Mouse (Mus musculus): ENCODE measurements at regions not wholly inside any gene's neighbourhood (a gene's known extent, or its start where the extent isn't known, plus 50 kb on each side); places are given as distances from the start of the nearest gene placed in this dataset.

GRCm38 (mm10) chr10:66946161-66946560, 149.8 kb upstream of the Jmjd1c start:
- DNase-seq (ENCODE audit: low read depth in 3 of 3, low spot score in 3 of 3) (no peak), ATAC-seq (ENCODE audit: insufficient read depth) (no peak)
- WGBS (ENCODE audit: insufficient replicate concordance), result 55% methylated on average over 2 of the region's 2 CpGs
- no peaks in the 10 kb centered on the region for H3K9me3 ChIP-seq (ENCODE audit: control insufficient read depth, low read length)
- H3K4me3 ChIP-seq (ENCODE audit: insufficient read depth in 1 of 2, low read depth in 2 of 2, low read length in 2 of 2), result no peak overlapping the region
- no peaks in the 10 kb centered on the region for H3K4me1 ChIP-seq (replicated peaks; ENCODE audit: control insufficient read depth in 2 of 2, insufficient read depth in 2 of 2, low read length in 1 of 2)
- H3K27me3 ChIP-seq (ENCODE audit: control insufficient read depth, insufficient read depth, low read length), result no peaks in the 10 kb centered on the region
- TF ChIP-seq EP300 (IDR thresholded peaks at IDR 0.05; ENCODE audit: low read depth), result no peak
- TF ChIP-seq CTCF (IDR thresholded peaks at IDR 0.05; ENCODE audit: low read depth), result no peak
- no peak overlapping the region for H3K9ac ChIP-seq (replicated peaks)
- H3K4me2 ChIP-seq (ENCODE audit: low read depth), result no peak overlapping the region
- no peak overlapping the region for H3K27ac ChIP-seq
- H3K36me3 ChIP-seq (replicated peaks; ENCODE audit: control insufficient read depth, insufficient read depth, low read depth), result no peaks in the 10 kb centered on the region

GRCm38 (mm10) chr10:66948329-66948728, 147.6 kb upstream of the Jmjd1c start:
- no peak overlapping the region for H3K4me2 ChIP-seq (ENCODE audit: low read depth)
- H3K4me1 ChIP-seq (replicated peaks; ENCODE audit: control insufficient read depth in 2 of 2, insufficient read depth in 2 of 2, low read length in 1 of 2), result no peaks in the 10 kb centered on the region
- H3K9ac ChIP-seq (replicated peaks), result no peak overlapping the region
- H3K27me3 ChIP-seq (ENCODE audit: control insufficient read depth, insufficient read depth, low read length), result no peaks in the 10 kb centered on the region
- WGBS (ENCODE audit: insufficient replicate concordance), result 66% methylated on average over 2 of the region's 2 CpGs
- ATAC-seq (ENCODE audit: insufficient read depth) (no peak), DNase-seq (ENCODE audit: low read depth in 3 of 3, low spot score in 3 of 3) (no peak)
- no peak overlapping the region for H3K4me3 ChIP-seq (ENCODE audit: insufficient read depth in 1 of 2, low read depth in 2 of 2, low read length in 2 of 2)
- H3K9me3 ChIP-seq (ENCODE audit: control insufficient read depth, low read length), result no peaks in the 10 kb centered on the region
- H3K27ac ChIP-seq, result no peak overlapping the region
- TF ChIP-seq EP300 (IDR thresholded peaks at IDR 0.05; ENCODE audit: low read depth) (no peak), CTCF (IDR thresholded peaks at IDR 0.05; ENCODE audit: low read depth) (no peak)
- H3K36me3 ChIP-seq (replicated peaks; ENCODE audit: control insufficient read depth, insufficient read depth, low read depth), result no peaks in the 10 kb centered on the region

GRCm38 (mm10) chr10:66950441-66950840, 145.5 kb upstream of the Jmjd1c start:
- Histone ChIP-seq H3K4me3 (ENCODE audit: insufficient read depth in 1 of 2, low read depth in 2 of 2, low read length in 2 of 2) (no peak overlapping the region), H3K36me3 (replicated peaks; ENCODE audit: control insufficient read depth, insufficient read depth, low read depth) (no peaks in the 10 kb centered on the region), H3K9ac (replicated peaks) (no peak overlapping the region), H3K4me1 (replicated peaks; ENCODE audit: control insufficient read depth in 2 of 2, insufficient read depth in 2 of 2, low read length in 1 of 2) (no peaks in the 10 kb centered on the region), H3K4me2 (ENCODE audit: low read depth) (no peak overlapping the region), H3K27ac (no peak overlapping the region), H3K9me3 (ENCODE audit: control insufficient read depth, low read length) (no peaks in the 10 kb centered on the region), H3K27me3 (ENCODE audit: control insufficient read depth, insufficient read depth, low read length) (no peaks in the 10 kb centered on the region)
- no peak for TF ChIP-seq EP300 (IDR thresholded peaks at IDR 0.05; ENCODE audit: low read depth)
- no peak for TF ChIP-seq CTCF (IDR thresholded peaks at IDR 0.05; ENCODE audit: low read depth)
- ATAC-seq (ENCODE audit: insufficient read depth), result no peak
- DNase-seq (ENCODE audit: low read depth in 3 of 3, low spot score in 3 of 3), result no peak
- WGBS (ENCODE audit: insufficient replicate concordance), result 61% methylated on average over 4 of the region's 4 CpGs

GRCm38 (mm10) chr10:66951231-66951822, 144.6 kb upstream of the Jmjd1c start:
- Histone ChIP-seq H3K9ac (replicated peaks) (no peak overlapping the region), H3K27ac (no peak overlapping the region), H3K4me2 (ENCODE audit: low read depth) (no peak overlapping the region), H3K9me3 (ENCODE audit: control insufficient read depth, low read length) (no peaks in the 10 kb centered on the region), H3K4me1 (replicated peaks; ENCODE audit: control insufficient read depth in 2 of 2, insufficient read depth in 2 of 2, low read length in 1 of 2) (no peaks in the 10 kb centered on the region), H3K4me3 (ENCODE audit: insufficient read depth in 1 of 2, low read depth in 2 of 2, low read length in 2 of 2) (no peak overlapping the region), H3K36me3 (replicated peaks; ENCODE audit: control insufficient read depth, insufficient read depth, low read depth) (no peaks in the 10 kb centered on the region), H3K27me3 (ENCODE audit: control insufficient read depth, insufficient read depth, low read length) (no peaks in the 10 kb centered on the region)
- no peak for DNase-seq (ENCODE audit: low read depth in 3 of 3, low spot score in 3 of 3)
- 64% methylated on average over 8 of the region's 8 CpGs for WGBS (ENCODE audit: insufficient replicate concordance)
- TF ChIP-seq EP300 (IDR thresholded peaks at IDR 0.05; ENCODE audit: low read depth) (no peak), CTCF (IDR thresholded peaks at IDR 0.05; ENCODE audit: low read depth) (no peak)
- ATAC-seq (ENCODE audit: insufficient read depth), result no peak

GRCm38 (mm10) chr10:66951935-66952334, 144.0 kb upstream of the Jmjd1c start:
- H3K4me1 ChIP-seq (replicated peaks; ENCODE audit: control insufficient read depth in 2 of 2, insufficient read depth in 2 of 2, low read length in 1 of 2), result no peaks in the 10 kb centered on the region

More at GRCm38 (mm10) chr10:66951935-66952334, 144.0 kb upstream of the Jmjd1c start:
- H3K4me3 ChIP-seq (ENCODE audit: insufficient read depth in 1 of 2, low read depth in 2 of 2, low read length in 2 of 2), result no peak overlapping the region
- 47% methylated on average over 9 of the region's 9 CpGs for WGBS (ENCODE audit: insufficient replicate concordance)
- no peak overlapping the region for H3K9ac ChIP-seq (replicated peaks)
- H3K4me2 ChIP-seq (ENCODE audit: low read depth), result no peak overlapping the region
- H3K36me3 ChIP-seq (replicated peaks; ENCODE audit: control insufficient read depth, insufficient read depth, low read depth), result no peaks in the 10 kb centered on the region
- ATAC-seq (ENCODE audit: insufficient read depth) (no peak), DNase-seq (ENCODE audit: low read depth in 3 of 3, low spot score in 3 of 3) (no peak)
- no peak overlapping the region for H3K27ac ChIP-seq
- TF ChIP-seq EP300 (IDR thresholded peaks at IDR 0.05; ENCODE audit: low read depth) (no peak), CTCF (IDR thresholded peaks at IDR 0.05; ENCODE audit: low read depth) (no peak)
- no peaks in the 10 kb centered on the region for H3K9me3 ChIP-seq (ENCODE audit: control insufficient read depth, low read length)
- H3K27me3 ChIP-seq (ENCODE audit: control insufficient read depth, insufficient read depth, low read length), result no peaks in the 10 kb centered on the region

Data from liver, embryonic 14.5 days (tissue).